Mouse (Mus musculus) hematopoietic multipotent progenitor cell, adult 10-12 weeks (in vitro differentiated cells): ENCODE results near the gene Vmn1r66. TPM values are rescaled to one million over a fixed set of nuclear protein-coding genes. Genes with fewer than 3 reads are reported as not detected.

Experiments used
- polyA plus RNA-seq: library from polyadenylated mRNA; stranded (reverse); fragments of >175 nt; gene quantifications from 2 replicates; pipeline ENCODE4 v1.2.3, GENCODE M21; 2012; ENCODE audit warnings: low replicate concordance

The Vmn1r66 gene
- not detected in 2 replicates for polyA plus RNA-seq

DNA sequence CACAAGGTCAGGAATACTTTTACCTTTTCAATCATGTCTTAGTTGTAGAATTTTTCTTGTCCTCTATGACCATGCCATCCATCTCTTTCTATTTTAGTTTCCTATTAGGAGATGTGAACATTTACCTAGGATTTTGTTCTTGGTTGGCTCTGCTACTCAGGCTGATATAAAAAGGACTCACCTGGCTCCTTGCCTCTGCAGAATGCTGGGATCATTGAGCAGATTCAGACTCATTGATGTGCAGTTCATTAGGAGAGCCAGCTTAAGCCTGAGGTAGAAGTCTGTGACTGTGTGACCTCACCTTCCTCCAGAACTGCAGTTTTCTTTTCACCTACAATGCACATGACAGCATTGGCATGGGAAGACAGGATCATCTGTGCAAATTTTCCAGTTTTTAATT, at the start of gene Vmn1r66:
Gene Vmn1r66 (minus strand): TSS at position 101 of the 400 bp plus-strand sequence.

Other genes starting within 250 kb of the Vmn1r66 start
- gene Vmn2r50, start 224.7 kb downstream of the Vmn1r66 start, polyA plus RNA-seq = 0.03 TPM in 1 of 2 replicates, not detected in the other
- gene Vmn2r51, start 172.3 kb downstream of the Vmn1r66 start, polyA plus RNA-seq = not detected in 2 replicates
- not detected in 2 replicates for gene Vmn2r52, start 101.4 kb downstream of the Vmn1r66 start, polyA plus RNA-seq
- gene Vmn1r67, start 165.3 kb upstream of the Vmn1r66 start, polyA plus RNA-seq = not detected in 2 replicates
- gene Zik1, start 217.4 kb upstream of the Vmn1r66 start, polyA plus RNA-seq = 0.07 and 0.08 TPM in 2 replicates